Mouse (Mus musculus): Measurements from ENCODE around the gene Limch1. TPM values are rescaled to one million over a fixed set of nuclear protein-coding genes. Genes with fewer than 3 reads are reported as not detected.

Limch1 gene
- polyA plus RNA-seq, 3 experiments from 2014 or later: 0.45 TPM; not detected in 2

DNA sequence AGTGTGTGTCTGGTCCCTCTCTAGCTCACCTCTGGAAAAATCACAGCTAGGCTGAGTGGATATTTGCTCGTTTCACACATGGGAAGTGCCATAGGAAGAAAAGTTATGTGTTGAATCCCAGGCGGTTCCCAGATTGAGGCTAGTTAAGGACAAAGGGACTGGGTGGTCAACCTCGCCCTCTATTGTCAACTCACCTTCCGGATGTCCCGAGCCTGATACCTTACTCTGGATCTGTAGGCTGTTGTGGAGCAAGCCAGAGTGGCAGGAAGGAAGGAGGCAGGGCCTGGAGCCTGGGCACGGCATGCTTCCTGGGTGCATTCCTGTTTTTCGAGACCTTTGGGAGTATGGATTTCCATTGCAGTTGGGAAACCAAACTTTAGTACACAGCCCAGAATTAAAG lies 243.9 kb downstream of the Limch1 start:
- ATAC-seq: no peak

DNA sequence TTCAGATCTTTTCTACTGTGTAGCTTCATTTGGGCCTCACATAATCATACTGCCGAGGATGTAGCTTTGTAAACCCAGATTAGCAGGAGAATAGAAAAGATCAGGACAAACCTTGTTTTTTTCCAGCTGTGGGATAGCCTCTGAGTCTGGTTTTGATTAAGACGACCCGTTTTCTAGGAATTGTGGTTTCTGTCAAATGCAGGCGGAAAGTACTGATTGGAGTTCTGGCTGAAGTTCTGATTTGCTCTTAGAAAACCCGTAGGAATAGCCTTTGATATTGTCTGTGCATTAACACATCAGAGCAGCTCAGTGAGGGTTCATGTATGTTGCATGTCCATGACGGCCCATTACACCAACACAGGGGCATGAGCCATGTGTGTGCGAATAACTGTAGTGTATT lies 246.8 kb downstream of the Limch1 start:
- ATAC-seq: no peak

DNA sequence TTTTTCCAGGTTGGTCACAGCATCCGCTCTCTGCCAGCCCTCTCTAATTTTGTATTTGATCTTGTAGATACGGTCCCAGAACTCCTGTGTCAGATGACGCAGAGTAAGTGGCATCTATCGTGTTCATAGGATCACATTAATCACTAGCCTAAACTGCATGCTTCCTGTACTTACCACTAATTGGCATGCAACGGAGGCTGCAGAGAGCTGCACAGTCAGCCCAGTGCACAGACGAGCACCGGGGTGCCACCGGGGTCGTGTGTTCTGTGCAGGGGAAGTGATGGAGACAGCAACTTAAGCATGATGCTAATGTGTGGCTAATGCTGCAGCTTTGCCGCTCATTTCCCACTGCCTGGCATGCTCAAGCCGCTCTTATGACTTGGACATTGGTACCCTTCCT lies 247.4 kb downstream of the Limch1 start:
- ATAC-seq: no peak

DNA sequence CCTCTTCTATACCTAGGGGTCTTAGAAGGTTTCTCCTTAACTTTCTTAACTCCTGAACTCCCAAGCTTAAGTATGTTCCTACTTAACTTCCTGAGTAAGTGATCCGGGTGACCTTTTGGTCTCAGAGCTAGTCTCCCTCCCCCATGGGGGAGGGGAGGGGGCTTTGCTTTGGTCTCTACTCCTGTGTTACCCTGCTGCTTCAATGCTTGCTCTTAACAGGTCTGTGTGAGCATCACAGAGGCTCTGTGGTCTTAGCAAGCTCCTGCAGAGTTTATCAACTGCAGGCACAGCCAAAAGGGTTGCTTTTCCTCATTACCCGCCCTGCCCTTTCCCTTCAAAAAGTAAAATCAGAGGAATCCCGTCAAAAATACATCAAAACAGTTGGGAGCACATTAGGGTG lies 250.5 kb downstream of the Limch1 start:
- no peak for ATAC-seq

DNA sequence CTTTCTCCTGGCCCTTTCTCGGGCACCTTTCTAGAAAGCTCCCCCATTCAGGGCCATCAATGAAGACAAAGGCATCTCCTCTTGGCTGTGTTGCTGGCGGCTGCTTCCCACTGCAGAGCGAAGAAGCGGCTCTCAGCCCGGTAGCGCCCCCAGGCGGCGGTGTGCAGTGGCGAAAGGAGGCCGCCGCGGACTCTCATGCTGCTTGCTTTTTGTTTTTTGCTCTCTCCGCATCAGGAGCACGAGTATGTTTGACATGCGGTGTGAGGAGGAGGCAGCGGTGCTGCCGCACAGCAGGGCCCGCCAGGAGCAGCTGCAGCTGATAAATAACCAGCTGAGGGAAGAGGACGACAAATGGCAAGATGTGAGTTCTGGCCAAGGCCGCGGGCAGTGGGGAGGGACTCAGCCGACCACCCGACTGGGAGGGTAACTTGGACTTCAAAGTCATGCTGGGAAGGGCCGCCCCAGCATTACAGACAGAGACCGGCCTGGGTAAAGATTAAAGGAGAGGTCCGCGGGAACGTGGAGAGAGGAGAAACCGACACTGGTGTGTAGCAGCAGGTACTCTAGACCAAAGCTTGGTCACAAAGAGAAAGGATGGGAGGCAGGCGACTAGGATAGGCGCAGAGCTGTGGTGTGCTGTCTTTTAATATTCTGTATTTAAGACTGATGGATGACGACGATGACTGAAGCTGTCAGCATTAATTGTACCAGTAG lies 251.4 kb downstream of the Limch1 start:
- ATAC-seq: no peak

DNA sequence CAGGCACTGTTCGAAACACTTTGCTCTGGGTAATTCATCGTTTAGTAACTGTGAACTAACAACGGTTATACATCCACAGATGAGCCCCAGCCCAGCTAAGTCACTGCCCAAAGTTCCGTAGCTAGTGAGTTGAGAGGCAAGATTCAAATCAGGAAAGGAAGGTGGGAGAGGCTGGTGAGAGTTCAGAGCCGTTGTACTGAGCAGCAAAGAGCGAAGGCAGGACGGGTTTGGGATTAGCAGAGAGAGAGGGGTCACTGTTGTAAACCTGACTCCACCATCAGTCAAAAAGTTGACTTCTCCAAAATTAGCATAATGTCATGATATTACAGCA lies 251.9 kb downstream of the Limch1 start:
- ATAC-seq: no peak

DNA sequence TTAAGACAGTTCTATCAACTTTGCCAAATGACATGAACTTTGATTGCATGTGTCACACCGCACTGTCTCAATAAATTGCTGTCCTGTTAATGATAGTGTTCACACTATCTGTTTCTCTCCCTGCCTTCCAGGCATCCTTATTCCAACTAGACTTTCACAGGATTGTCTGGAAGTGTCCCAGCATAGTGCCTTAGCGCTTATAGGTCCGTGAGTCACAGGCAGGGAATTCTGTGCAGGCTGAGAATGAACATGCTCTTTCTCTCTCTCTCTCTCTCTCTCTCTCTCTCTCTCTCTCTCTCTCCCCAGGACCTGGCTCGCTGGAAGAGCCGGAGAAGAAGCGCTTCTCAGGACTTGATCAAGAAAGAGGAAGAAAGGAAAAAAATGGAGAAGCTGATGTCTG lies 252.7 kb downstream of the Limch1 start:
- ATAC-seq: no peak

DNA sequence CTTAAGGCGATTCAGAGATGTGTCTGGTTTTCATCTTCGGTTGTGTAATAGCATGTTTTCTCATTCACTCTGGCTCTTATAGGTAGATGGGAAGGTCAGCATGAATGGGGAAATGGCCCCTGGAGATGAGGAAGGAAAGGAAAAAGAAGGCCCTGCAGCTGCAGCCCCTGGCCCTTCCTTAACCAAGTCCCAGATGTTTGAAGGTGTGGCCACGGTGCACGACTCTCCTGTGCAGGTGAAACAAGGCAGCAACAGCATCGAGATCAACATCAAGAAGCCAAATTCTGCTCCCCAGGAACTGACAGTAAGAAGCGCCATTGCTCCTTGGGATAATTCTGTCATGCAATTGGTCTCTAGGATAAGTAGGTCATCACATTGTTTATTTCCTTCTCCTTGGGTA lies 256.7 kb downstream of the Limch1 start:
- no peak for ATAC-seq

DNA sequence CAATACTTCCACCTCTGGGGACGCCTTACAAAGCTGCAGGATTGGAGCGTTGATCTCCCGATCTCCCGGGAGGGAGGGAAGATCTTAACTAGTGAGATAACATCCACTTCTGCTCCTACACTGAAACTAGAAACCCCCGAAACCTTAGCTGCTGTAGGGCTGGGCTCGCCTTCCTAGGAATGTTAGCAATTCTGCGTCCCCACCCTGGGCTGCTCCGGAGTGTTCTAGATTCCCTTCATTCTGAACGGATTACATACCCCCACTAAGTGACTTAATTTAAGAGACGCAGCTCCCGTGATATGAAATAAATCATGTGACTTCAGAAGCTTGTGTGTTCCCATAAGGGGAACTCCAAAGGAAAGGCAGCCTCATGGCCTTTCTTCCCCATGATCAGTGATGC lies 259.0 kb downstream of the Limch1 start:
- no peak for ATAC-seq

DNA sequence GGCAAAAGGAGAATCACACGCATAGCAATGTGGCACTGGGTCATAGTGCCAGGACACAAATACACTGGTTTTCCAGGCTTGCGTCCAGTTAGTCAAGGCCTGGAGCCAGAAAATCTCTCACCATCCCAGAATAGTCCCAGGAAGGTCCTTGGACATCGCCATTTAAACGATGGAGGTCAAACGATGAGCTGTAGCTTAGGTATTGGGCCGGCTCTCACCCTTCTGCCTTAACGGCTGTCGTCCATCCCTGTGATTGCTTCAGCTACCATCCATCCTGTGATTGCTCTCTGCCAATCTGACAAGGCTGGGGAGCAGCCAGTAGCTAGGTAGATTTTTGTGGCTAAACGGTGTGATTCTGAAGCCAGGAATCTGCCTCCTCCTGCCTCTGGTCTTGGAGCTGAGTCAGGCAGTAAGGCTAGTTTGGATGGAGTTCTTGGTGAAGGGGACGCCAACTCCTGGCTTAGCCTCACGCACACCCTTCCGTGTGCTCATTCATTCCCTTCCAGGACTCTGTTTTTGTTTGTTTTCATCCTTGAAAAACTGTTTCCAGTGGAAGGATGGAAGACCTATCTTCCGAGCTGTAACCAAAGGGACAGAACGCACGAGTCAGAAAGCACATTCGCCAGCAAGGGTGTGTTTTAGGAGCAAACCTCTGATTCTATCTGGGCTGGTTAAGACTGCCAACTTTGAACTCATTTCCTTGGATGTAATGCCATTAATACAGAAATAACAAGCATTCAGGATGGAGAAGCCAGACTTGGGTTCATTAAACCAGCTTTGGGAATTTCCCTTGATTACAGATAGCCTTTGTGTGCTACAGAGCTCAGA lies 265.6 kb downstream of the Limch1 start:
- ATAC-seq: no peak

DNA sequence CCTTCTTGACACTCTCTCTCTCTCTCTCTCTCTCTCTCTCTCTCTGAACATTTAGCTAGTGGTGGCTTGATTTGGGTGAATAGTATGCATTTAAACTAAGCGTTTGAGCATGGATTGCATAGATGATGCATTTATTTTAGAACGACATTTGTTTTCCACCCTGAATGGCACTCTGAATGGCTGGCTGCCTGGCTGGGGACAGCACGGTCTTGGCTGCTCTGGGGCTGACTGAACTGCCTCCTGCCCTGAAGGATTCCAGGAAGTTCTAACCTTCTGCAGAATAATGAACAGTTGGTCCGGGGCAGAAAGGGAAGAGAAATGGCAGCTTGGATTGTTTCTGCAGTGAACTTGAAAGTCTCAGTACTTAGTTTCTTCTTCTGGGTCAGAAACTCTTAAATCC lies 266.4 kb downstream of the Limch1 start:
- ATAC-seq: no peak

DNA sequence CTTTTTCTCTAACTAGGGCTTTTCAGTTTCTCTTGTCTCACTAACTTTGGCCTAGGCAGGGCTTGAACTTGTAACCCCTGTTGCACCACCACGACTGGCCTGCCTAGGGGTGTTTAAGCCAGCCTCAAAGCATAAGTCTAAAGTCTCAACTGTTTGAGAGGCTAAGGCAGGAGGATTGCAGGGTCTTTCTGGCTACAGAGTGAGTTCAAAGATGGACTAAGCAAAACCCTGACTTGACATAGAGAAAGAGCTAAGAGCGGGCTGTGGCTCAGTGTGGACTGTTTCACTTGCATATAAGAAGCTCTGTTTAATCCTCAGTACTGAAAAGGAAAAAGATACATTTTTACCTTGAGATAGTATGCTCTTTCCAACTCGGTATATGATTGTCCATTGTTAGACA lies 268.3 kb downstream of the Limch1 start:
- ATAC-seq: no peak

DNA sequence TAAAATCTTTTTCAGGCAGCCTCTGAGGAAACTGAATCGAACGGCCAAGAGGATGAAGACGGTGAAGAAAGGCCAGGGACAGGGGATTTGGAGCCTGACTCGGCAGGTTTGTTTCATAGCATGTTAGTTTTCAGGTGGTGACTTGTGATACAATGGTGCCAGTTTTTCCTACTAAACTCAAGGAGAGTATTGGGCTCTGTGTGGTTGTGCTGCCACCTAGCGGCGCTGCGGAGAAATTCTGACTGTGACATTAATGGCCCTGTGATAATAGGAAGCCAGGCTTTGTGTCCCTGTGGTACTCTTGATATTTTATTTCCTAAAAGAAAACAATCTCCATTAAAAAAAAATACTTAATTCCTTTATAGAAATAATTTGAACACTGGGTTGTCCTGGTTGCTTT lies 270.8 kb downstream of the Limch1 start:
- peak; percentile 32 for ATAC-seq

DNA sequence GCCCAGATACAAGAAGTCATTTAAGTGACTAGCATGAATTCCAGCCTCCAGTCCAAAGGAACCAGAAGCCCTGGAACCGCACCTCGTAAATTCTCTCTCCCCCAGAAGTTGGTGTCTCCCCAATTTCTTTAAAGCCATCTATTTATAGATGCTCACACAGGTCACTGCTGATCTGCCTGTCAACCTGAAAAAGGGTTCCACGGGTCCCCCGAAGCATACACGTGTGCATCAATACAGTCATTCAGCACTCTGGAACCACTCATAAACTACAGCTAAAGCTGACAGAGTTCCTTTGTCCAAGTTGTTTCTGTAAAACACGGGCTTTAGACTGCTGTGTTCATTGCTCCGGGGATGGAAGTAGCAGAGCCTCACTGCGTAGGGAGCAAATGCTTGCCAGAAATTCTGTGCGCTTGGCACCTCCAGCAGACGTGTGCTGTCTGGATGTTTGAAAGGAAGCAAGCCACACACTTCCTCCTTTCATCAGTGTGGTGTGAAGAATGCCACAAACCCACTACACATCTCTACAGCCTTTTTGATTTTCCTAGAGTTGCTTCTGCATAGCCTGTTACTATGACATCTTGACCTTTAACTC lies 278.9 kb downstream of the Limch1 start:
- no peak for ATAC-seq

DNA sequence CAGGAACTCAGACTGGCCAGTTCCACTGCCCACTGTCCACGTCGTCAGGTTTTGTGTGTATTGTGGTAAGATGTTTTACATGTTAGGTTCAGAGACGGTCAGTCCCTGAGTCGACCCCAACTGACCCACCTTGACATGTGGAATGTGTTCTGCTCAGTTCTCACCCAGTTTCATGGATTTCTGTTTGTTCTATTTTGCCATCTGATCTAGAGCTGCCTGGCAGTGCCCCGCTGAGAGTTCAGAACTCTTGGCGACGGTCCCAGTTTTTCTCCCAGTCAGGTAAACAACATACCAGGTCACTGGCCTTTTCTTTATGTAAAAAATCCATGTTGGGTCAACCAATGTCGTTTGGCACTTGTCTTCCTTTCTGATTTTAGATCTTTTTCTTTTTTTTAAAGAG lies 279.5 kb downstream of the Limch1 start:
- no peak for ATAC-seq

DNA sequence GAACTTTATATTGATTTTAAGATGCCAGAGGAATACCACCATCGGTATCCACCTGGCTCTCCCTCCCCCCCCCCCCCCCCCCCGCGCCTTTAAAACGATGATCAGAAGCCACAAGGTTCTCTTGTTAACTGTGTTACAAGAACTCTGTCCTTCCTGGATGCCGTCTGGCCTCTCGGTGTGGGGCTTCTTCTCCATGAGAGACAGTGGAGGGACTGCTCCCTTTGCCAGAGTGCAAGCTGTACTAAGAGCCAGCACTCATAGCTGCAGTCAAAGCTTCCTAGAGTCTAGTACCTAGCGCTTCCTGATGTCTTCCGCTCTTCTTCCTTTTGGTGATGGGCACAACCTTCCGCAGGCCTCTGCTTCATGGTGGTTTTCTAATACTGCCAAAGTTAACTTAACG lies 280.0 kb downstream of the Limch1 start:
- ATAC-seq: no peak

DNA sequence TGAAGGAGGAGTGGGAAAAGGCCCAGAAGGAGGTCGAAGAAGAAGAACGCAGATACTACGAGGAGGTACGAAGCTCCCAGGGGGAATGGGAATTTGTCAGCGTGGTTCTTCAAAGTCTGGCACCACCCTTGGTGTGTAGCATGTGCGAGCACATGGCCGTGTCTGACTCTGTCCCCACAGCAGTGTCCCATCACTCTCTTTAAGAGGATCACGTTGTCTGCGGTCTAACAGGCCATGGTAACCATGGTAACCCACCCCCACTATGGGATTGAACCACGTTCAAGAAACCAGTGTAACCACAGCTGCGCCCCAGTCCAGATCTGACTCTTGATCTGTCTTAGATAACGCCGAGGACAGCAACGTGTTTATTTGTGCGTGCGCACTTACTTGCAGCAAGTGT lies 283.2 kb downstream of the Limch1 start:
- no peak for ATAC-seq

DNA sequence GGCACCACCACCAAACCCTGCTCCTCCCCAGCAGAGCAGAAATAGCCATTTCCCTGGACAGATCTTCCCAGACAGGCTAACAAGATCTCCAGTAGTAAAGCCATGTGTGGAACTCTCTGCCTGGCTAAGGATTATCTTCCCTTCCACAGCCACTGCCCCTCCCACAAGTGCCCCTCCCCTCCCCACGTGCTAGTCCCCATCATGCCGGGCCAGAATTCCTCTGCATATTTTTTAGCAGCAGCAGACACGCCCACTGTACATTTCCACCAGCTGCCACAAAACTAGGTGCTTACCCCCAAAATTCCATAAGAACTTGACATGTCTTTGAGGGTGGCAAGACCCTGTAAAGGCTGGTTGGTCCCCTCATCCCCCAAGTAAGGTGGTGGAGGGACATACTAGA lies 284.3 kb downstream of the Limch1 start:
- no peak for ATAC-seq

DNA sequence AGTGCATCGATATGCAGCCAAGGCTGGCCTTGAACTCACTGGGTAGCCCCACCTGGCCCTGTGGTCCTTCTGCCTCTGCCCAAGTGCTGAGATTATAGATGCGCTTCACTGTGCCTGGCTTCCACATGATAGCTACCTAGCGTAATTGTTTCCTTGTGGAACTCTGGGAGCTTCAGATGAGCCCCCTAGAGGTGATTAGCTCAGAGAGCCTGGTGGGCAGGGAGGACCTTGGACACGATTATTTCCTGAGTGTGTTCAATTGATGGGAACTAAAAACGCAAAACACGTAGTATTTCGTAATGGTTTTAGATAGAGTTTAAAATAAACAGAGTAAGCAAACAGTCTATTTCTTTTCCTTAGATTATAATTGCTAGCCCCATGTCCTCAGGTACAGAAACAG lies 287.0 kb downstream of the Limch1 start:
- ATAC-seq: no peak

DNA sequence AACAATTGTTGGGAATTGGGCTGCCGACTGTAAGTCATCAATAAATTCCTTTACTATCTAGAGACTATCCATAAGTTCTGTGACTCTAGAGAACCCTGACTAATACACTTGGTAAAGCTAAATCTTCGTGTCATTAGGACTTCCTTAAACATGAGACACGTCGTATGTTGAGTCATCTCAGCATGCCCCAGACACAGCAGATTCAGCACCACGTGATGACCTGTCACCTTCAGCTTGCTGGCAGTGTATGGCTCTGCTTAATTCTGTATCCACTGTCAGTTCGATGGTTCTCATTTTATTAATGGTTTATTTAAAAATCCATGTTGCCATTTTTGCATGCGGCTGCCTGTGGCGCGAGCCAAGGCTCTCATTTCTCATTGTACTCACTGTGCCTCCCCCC lies 298.3 kb downstream of the Limch1 start:
- no peak for ATAC-seq

DNA sequence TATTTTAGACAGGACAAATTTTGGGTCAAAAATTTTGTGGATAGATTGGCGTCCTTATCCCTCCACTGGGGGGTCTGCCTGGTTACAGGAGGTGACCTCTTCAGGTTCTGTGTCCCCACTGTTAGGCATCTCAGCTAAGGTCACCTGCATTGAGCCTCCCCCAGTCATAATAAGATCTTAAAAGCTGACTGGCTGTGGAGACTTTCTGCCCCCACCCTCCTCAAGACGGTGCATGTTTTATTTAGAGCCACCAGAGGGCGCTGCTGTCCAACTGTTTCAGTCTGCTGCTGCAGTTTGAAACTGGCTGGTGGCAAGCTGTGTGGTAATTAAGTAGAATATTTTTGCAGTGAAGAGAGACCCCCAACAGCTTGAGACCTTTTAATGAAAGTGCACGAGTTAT lies 302.4 kb downstream of the Limch1 start:
- ATAC-seq: no peak

DNA sequence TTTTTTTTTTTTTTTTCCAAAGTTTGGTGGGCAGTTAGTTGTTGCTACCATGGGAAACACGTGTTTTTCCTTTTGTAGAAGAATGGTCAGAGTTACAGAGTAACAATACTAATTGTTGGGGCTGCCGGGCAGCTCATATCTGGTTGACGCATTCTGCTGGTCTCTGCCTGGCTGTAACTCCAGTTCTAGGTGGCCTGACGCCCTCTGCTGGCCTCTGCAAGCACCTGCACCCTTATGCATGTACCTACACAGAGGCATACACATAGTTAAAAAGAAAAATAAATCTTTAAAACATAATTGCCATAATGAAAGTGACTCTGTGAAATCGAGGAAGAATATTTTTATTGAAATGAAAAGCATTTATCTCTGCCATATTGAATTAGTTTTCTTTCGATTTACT lies 312.2 kb downstream of the Limch1 start:
- ATAC-seq: no peak

DNA sequence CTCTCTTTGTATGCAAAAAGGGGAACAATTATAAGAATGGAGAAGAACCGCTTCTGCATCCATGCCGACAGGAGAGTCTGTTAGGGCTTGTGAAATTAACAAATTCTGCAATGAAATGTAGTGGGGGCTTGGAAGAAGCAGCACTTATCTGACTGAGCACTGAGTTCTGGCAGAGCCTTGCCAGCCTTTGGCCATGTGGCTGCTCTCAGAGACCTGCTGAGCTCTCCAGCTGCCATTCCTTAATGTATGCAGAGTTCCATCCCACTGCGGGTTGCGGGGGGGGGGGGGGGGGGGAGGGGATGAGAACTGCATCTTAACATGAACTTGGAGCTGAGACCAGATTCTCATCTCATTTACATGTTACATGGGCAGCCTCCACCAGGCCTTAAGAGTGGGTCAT lies 314.9 kb downstream of the Limch1 start:
- no peak for ATAC-seq

DNA sequence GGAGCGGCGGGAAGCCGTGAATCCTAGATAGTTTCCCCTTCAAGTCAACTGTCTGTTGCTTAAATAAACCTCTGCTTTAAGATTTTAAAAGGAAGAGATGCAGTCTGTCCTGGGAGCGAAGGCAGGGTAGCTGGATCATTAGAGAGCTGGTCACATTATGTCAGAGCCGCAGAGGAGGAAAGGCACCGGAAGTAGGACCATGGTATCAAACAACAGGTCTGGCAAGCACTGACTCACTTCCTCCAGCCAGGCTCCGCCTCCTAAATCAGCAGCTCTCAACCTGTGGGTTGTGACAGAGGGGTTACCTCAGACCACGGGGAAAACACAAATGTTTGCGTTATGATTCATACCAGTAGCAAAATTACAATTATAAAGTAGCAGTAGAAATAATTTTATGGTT lies 318.0 kb downstream of the Limch1 start:
- ATAC-seq: no peak

Data from inflammation-experienced regulatory T-cells, adult 6 months (primary cell).